16 mouse cellular contexts compared by ENCODE assay signal in genomic region chr6:147849988-147850387, GRCm38 (mm10).
"Had no signal": no experiment of that assay in that cellular context is flagged by ENCODE, and none has a peak within 500 bp of the region (broad histone marks: within the 10 kb centered on the region; RNA-seq: fewer than 3 reads in every experiment).

No protein-coding gene starts in this region.

- DNase-seq: retina, postnatal 1 day; right cerebral cortex, adult 18-20 months; right cerebral cortex, postnatal 14 days; right cerebral cortex, postnatal 25 days; right cerebral cortex, postnatal 4 days; spleen, adult 18-20 months; thymus, adult 18-20 months; thymus, adult 2 months; thymus, postnatal 14 days; thymus, postnatal 25 days; thymus, postnatal 36 days; thymus, postnatal 4 days had no signal

- H3K27ac ChIP-seq: neural tube, embryonic 13.5 days; neural tube, embryonic 15.5 days; stomach, embryonic 15.5 days; stomach, postnatal 0 days had no signal

- H3K27me3 ChIP-seq: neural tube, embryonic 13.5 days; neural tube, embryonic 15.5 days; stomach, embryonic 15.5 days had no signal

- H3K9ac ChIP-seq: neural tube, embryonic 13.5 days; neural tube, embryonic 15.5 days; stomach, embryonic 15.5 days had no signal

- H3K4me2 ChIP-seq: neural tube, embryonic 13.5 days; neural tube, embryonic 15.5 days; stomach, embryonic 15.5 days had no signal

- H3K4me3 ChIP-seq: neural tube, embryonic 13.5 days; neural tube, embryonic 15.5 days; stomach, embryonic 15.5 days had no signal

- H3K9me3 ChIP-seq: neural tube, embryonic 13.5 days; neural tube, embryonic 15.5 days; stomach, embryonic 15.5 days had no signal

- H3K36me3 ChIP-seq: neural tube, embryonic 13.5 days; neural tube, embryonic 15.5 days; stomach, embryonic 15.5 days had no signal

- H3K4me1 ChIP-seq: neural tube, embryonic 13.5 days; neural tube, embryonic 15.5 days; stomach, embryonic 15.5 days had no signal
